Mouse (Mus musculus) gonadal fat pad, adult 2 months (tissue): ENCODE results near the gene Spsb4. TPM values are rescaled to one million over a fixed set of nuclear protein-coding genes. Genes with fewer than 3 reads are reported as not detected.

ENCODE experiments used
- DNase-seq: peaks from one replicate; pipeline ENCODE4 v3.0.0-alpha.2; 2012; ENCODE audit warnings: low read depth
- polyA plus RNA-seq: library from polyadenylated mRNA; depleted of rRNA; stranded (reverse); fragments of >200 nt; gene quantifications from 2 replicates; pipeline ENCODE4 v1.2.3, GENCODE M21; 2012; rRNA removed

Gene Spsb4
- 0.90 and 1.4 TPM in 2 replicates for polyA plus RNA-seq

DNA sequence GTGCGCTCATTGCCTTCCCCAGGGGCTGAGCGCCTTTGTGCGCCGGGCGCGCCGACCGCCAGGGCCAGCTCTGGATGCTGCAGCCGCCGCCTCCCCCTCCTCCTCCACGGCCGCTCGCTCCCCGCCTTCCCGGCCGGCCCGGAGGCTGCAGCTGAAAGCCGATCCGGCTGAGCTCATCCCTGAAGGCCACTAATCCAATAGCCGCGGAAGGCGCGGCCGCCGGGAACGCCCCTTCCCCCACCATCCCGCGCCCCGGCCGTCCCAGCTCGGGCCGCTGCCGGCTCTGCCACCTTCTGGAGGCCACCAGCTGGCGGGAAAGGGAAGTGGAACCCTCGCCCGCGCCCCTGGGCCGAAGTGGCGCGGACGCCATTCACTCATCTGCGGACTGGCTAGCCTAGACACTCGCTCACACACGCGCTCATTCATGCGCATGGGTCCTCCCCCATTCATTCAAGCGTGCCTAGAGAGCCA lies at the start of gene Spsb4:
Gene Spsb4, minus strand, starts transcription at position 167 of the 471 bp plus-strand sequence.
- no peak for DNase-seq

DNA sequence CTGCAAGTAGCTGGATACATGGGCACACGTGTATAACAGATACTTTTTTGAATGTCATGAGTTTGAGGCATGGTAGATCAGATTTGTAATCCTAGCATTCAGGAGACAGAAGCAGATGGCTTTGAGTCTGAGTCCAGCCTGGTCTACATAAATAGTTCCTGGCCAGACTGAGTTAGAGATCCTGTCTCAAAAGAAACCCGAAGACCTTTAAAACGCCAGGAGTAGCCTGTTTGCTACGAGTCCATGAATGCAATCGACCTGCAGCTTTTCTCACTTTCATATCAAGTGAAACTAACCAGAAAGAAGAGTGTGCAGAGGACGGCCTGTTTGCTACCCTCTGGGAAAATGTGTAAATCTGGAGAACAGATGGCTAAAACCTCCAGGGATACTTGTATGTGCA lies 49.1 kb upstream of the Spsb4 start:
- DNase-seq: no peak

DNA sequence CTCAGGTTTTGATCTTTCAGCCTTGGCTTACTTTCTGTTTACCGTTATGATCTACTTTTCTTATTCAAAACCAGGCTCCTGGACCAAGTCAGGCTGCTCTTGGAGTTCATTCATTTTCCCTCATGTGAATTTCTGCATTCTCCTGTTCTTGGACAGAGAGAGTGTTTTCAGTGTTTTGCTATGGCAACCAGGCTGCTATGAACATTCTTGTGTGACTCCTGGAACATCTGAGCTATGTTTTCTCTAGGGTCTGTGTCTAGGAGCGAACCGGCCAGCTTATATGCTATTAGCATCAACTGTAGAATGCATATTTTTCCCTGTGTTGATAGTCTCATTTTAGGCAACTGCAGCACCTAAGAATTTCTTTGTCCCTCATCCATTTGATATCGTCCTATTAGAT lies 47.2 kb upstream of the Spsb4 start:
- no peak for DNase-seq

DNA sequence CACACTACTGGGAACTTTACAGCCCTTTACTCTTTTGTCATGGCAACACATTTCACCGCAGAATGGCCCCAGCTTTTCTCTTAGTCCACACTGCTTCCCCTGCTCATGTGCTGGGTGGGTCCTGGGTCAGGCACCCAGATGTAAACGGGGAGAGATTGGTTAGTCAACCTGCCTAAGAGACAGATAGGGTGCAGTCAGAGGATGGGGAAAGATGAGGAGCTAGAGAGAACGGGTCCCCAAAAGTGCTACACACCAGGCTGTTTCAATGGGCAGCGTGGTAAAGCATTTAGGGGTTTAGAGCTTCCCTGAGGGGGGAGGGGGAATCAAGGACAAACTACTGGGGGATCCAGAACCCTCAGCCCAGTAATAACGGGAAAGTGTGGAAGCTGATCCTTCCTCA lies 46.6 kb upstream of the Spsb4 start:
- no peak for DNase-seq

DNA sequence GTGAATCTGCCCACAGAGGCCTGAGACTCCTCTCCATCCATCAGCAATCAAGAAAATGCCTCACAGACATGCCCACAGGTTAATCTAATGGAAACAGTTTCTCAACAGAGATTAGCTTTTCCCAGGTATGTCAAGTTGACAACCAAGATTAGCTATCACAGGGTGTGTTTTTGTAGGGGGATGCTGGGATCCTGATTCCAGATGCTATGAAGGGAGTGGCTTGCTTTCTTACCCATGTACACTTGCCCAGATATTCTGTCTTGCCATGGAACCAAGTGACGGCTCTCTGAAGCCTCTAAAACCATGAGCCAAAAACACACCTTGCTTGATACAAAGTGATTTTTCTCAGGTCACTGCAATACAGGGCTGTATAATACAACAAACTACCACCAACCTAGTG lies 45.5 kb upstream of the Spsb4 start:
- DNase-seq: no peak

DNA sequence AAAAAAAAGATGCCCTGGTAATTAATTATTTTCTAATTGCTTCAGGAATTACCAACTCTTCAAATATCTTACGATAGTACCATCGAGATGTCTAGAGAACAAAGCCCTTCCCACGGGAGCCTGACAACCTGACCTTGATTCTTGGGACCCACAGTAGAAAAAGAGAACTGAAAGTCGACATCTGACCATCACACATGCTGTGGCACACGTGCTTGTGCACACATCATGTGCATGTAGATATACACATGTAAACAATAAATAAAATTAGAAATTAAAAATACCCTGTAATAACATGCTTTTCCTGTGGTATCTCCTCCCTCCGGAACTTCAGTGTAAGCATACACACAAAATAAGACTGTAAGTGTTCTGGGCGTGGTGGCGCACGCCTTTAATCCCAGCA lies 43.1 kb upstream of the Spsb4 start:
- no peak for DNase-seq

DNA sequence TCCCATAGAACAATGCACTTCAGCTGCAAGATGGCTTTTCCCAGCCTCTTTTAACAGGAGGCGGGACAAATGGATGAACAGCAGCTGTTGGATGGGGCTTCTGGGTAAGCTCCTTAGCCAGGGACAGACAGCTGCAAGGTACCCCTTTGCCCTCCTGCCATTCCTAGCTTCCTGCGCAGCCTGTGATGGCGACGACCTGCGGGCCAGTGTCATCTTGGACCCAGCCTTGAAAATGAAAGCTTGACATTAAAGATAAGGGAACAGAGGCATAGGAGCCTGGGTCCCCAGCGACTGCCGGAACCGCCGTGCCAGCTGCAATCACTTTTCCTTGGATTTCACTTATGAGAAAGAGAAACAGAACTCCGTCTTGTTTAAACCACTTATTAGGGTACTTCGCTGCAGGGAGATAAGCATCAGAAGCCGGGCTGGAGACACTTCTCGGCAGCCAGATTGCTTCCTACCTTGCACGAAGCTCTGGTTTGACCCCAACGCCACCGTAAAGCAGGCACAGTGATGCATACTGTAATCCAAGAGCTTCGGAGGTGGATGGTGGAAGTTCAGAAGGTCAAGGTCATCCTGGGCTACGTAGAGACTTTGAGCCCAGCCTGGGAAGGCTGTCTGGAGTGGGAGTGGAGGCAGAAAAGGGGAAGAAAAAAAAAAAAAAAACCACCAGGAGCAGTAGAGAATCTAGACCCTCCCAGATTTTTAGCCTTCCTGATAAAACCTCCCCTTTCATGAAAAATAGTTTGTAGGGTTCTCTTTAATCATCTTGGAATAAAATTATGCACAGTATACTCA lies 38.1 kb upstream of the Spsb4 start:
- no peak for DNase-seq

DNA sequence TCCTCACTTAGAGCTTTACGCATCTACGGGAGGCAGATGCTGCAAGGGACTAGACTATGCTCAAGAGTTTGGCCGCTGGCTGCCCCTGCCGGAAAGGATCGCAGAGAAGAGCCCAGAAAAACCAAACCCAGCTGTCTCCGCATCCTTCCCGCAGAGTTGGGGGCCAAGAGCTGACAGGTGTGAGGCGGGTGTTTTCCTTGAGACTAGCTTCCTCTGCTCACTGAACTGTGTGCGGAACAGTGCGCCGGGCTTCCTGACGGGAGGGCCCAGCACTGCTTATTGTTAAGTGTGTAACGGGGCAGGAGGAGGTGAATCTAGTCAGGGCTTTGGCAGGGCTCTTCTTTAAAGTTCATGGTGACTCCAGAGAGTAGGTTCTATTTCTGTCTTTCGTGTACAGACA lies 37.3 kb upstream of the Spsb4 start:
- no peak for DNase-seq

DNA sequence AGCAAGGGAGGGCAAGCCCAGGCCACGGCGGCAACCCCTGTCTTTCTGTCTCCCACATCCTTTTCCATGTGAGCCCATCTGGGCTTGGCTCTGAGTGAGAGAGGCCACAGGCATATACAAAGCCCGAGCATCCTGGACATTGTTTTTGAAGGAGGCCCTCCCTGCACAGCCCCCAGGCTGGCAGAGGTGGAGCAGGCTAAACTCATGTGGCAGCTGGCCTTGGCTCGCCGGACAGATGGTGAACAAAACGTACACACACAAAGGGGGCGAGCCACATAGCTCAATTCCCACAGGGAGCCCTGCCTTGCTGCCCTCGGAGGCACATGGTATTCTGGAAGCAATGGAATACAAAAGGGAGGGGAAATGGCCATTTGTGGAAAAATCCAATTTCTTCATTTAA lies 32.5 kb upstream of the Spsb4 start:
- DNase-seq: no peak

DNA sequence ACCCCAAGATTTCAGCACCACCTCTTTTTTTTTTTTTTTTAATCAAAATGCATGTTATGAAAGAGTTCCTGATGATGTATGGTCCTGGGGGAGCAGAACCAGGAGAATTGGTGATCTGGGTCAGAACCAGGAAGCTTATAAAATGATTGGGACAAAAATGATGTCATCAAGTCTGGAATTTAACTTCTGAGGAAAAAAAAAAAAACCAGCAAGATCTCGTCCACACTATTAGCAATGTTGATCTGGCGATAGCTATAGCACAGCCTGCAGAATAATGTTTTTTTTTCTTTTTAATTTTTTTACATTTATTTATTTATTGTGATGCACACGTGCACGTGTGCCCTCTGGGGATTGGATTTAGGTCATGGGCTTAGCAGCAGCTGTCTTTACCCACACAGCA lies 27.6 kb upstream of the Spsb4 start:
- no peak for DNase-seq

DNA sequence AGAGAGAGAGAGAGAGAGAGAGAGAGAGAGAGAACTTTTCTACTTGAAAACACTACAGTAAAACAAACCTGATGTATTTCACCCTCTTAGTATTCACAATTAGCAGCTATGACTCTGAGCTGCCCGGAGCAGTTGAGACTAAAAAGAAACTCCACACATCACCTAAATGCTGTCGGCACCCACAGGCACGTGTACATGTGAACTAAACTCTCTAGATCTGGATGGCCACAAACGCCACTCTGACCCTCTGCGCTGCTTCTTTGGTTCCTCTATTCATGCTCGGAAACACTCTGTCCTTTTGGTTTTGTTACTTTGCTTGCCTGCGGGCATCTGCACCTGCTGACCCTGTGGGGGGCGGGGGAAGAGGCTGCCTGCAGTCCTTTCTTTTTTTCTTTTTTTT lies 23.0 kb upstream of the Spsb4 start:
- DNase-seq: no peak

DNA sequence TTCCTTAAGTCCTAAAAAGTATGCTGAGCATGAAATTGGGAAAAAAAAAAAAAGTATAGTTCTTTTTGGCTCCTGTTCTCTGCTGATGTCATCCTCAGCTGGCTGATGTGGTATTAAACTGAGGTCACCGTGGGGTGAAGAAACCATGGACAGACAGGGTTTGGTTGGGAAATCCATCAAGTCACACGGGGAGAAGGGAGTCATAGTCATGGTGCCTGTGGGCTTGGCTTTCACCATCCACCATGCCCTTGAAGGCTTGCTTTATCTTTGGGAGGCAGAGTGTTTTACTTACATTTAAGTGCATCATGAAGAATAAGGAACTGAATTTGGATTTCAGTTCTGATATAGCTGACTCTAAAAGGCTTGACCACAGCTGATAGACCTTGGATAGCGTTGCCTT lies 19.4 kb upstream of the Spsb4 start:
- DNase-seq: no peak

DNA sequence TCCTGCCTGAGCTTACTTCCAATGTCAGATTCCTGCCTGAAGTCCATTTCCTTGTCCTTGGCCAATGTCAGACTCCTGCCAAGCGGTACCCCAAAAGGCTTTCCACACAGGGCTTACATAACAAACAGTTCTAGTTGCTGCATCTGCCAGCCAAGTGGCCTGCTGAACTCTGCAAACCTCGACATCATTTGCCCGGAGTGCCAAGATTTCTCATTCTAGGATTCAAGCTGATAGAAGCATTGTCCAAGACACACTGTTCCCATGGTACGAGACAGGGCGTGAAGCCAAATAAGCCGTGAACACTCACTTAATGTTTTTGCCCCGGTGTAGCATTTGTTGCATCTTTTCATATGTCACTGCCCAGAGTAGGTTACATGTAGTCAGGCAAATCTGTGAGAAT lies 18.0 kb upstream of the Spsb4 start:
- no peak for DNase-seq

DNA sequence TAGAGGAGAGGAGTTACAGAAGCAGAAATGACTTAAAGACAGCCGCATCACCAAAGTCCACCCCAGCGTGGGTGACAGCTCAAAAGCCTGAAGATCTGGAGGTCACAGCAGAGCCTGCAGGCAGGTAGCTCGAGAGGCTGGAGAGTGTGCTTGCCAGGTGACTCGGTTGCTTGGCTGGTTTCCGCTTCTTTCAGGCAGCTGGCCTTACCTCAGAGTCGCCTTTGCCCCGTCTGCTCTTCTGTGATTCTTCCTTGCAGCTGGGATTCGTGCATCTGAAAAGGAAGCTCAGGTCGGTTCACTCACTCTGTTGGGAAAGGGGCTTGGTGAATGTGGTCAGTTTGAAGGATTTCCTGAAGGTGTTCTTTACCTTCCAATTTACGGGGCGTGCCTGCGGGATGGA lies 8.7 kb upstream of the Spsb4 start:
- DNase-seq: no peak

DNA sequence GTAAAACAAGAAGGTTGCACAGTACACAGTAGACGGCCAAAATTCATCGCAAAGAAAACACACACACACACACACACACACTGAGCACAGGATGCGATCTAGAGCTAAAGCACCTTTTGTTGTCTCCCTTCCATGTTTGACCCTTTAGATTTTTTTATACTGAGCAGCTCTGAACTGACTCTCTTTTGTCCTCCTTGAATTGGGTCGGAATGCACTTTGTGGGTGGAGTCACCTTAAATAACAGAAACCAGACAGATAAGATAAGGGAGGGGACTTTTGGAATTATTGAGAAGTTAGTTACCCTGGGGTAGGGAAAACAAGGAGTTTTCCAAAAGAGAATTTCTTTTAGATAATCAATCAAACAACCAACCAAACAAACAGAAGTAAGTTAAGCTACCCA lies 7.4 kb upstream of the Spsb4 start:
- no peak for DNase-seq

DNA sequence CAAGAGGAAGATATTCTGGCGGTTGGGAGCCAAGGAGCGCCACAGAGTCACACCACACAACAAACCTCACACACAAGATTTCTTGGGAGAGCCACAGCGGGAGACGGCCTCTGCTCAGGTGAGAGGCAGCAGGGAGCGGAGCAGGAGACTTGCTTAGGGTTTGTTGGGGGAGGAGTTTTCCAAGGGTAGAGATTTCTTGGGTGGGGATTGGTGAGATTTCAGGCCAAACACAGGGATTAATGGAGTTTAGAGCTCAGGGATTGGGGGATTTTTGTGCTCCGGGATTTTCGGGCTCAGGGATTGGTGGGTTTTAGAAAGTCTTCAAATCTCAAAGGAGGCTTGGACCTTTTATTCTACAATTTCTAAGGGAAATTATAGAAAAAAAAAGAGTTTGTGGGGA lies 5.8 kb upstream of the Spsb4 start:
- DNase-seq: no peak

DNA sequence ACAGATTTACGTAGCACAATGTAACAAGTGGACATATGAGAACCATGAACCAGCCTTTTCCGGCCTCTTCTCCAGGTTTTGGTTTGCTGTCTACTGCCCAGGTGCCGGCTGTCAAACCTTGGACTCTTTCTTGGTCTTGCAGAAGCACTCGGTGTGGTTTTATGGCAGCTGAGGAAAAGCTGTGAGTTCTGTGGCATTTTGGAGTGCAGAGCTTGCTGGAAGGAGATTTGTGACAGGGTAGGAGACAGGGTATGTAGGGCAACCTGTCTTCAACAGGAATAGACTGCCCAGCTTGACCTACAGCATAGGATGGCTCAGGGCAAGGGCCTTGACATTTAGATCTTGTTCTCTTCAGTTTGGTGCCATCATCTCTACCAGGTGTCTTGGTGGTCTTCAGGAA lies 4.3 kb upstream of the Spsb4 start:
- DNase-seq: no peak

DNA sequence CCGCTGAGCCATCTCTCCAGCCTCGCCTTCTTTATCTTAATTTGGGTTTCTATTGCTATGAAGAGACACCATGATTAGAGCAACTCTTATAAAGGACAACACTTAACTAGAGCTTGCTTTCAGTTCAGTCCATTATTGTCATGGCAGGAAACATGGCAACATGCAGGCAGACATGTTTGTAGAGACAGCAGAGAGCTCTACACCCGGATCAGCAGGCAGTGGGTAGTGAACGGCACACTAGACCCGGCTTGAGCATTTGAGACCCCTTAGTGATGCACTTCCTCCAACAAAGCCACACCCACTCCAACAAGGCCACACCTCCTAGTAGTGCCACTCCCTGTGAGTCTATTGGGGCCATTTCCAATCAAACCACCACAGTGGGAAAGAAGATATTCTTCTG lies 3.7 kb upstream of the Spsb4 start:
- DNase-seq: no peak

DNA sequence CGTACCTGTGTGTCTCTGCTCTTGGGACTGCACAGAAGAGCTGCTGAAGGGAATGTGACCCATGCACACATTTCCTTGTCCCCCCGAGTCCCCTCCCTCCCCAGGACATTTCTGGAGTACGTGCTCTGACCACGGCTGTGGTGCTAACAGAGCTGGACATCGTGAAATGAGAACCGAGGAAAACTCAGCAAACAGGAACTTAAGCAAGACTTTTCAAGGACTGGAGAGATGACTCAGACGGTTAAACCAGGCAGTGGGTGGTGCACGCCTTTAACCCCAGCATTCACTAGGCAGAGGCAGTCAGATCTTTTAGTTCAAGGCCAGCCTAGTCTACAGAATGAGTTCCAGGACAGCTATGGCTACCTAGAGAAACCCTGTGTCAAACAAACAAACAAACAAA lies 1.5 kb upstream of the Spsb4 start:
- no peak for DNase-seq

DNA sequence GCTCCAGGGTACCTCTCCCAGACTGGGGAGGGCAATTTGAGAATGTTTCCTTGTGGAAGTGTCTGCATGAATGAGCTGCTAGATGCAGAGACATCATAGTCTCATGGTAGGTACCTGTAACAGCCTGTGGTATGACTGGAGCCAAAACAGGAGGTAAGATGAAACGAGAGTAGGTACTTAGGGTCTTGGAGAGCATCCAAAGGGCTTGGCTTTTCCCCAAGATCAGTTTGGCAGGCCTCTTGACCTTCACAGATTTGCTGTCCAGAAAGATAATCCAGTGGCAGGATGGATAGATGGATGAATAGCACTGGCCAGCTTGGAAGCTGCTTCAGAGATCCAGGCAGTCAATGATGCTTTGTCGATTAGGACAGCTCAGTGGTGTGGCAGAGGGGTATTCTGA lies 1.0 kb upstream of the Spsb4 start:
- no peak for DNase-seq

DNA sequence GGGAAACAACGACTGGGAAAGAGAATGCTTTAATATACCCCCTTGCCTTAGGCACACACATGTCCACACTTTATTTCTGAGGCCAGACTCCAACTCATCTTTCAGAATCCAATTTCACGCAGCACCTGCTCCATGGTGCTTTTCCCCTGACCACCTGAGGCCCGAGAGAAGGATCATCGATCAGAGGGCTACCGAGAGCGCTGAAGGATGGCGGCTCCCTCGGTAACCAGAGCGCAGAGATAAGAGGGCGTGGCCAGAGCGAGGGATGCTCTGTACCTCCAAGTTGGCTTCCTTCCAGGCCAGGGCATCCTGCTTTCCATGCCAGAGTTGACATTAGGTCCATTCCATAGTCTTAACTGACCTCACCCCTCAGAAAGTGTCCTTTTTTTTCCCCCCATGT lies 588 bp upstream of the Spsb4 start:
- no peak for DNase-seq

DNA sequence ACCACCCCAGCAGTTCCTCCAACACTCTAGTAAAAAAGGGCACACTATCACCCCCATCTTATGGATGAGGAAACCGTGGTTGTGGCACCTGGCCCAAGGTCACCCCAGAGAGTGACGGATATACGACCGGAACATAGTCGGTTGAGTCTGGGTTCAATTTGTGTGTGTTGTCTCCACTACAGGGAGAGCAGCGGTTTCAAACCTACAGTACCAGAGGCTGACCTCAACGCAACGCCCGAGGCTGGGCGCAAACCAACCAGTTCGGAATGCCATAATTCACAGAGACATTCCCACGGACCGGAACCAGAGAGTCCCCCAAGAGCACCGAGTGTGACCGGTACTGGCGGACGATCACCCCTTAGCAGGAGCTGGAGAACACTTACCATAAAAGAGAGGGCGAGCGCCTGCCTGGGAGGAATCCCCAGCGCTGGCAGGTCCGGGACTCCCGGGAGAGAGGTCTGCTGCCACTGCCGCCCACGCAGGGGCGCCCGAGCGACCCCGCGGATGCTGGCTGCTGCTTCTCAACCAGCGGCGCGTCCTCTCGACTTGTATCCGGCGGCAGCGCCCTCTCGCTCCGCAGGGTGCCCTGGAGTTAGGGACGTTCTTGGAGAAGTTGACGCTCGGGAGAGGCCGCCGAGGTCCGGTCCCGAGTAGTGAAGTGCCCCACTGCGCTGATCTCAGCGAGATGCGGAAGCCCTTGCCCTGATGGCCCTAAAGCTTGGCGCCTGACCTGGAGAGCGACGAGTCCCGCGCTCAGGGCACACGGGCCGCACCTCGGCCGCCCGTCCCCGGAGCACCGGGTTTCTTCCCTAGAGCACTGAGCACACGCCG lies 617 bp downstream of the Spsb4 start:
- no peak for DNase-seq

DNA sequence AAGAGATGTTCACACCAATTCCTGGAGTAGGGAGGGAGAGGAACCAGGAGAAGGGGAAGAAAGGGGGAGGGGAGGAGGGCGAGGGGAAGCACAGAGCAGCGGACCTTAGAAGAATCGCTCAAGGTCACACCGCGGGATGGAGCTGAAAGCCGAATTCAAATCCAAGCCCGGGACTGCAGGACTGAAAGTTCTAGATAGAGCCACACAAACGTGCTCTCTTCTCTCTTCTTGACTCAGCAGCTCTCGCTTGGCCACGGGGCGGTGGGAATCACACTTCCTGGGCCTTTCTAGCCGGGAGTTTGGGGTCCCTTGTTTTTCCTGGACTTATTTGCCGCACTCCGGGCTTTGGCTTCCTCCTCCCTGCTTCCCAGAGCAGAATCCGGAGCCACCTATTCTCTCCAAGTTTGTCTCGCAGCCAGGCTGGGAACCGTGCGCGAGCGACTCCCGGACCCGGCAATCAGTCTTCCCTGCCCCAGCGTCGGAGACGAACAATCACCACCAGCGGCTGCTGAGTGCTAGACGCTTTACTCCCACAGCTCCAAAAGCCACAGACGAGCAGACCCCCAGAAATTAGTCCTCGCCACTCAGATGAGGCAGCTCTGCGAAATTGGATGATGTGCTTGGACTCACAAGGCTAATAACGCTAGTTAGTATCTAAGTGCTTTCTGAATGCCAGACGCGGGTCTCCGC lies 1.4 kb downstream of the Spsb4 start:
- no peak for DNase-seq
